Mouse (Mus musculus) splenic B cell, adult 2 months (primary cell): ENCODE measurements around the gene Slc1a3.
A peak's percentile ranks its signal among the peaks of the same experiment; 100 is the strongest.

Source experiments
- DNase-seq: peaks from one replicate; pipeline ENCODE4 v3.0.0-alpha.2; 2011; ENCODE audit warnings: low read depth, low spot score
- H3K27me3 ChIP-seq: 2 replicates; pipeline ENCODE4 v1.6.1; 2012; ENCODE audit warnings: mild to moderate bottlenecking, low read length, moderate library complexity, mixed read lengths; ENCODE audit not compliant: control insufficient read depth, poor library complexity, insufficient read depth, severe bottlenecking
- H3K36me3 ChIP-seq: 2 replicates; pipeline ENCODE4 v1.6.1; 2012; ENCODE audit warnings: mild to moderate bottlenecking, low read length, moderate library complexity, mixed read lengths; ENCODE audit not compliant: control insufficient read depth, poor library complexity, insufficient read depth, severe bottlenecking

Gene Slc1a3

GRCm38 (mm10) chr15:8658086-8658980 lies 52.2 kb downstream of the Slc1a3 start:
- no peaks in the 10 kb centered on the region for H3K36me3 ChIP-seq
- DNase-seq, result no peak

GRCm38 (mm10) chr15:8655251-8655650 lies 55.3 kb downstream of the Slc1a3 start:
- Histone ChIP-seq H3K36me3 (no peaks in the 10 kb centered on the region), H3K27me3 (no peaks in the 10 kb centered on the region)
- DNase-seq, result no peak

More at GRCm38 (mm10) chr15:8658086-8658980, 52.2 kb downstream of the Slc1a3 start:
- no peaks in the 10 kb centered on the region for H3K27me3 ChIP-seq

GRCm38 (mm10) chr15:8652637-8653036 lies 57.9 kb downstream of the Slc1a3 start:
- DNase-seq, result no peak
- no peaks in the 10 kb centered on the region for H3K36me3 ChIP-seq
- no peaks in the 10 kb centered on the region for H3K27me3 ChIP-seq

GRCm38 (mm10) chr15:8643997-8644692 lies 66.4 kb downstream of the Slc1a3 start:
- H3K27me3 ChIP-seq, result no peaks in the 10 kb centered on the region
- H3K36me3 ChIP-seq, result no peaks in the 10 kb centered on the region
- DNase-seq, result no peak

- Histone ChIP-seq H3K27me3 (no peaks in the 10 kb centered on the region), H3K36me3 (no peaks in the 10 kb centered on the region)
- DNase-seq, result no peak
These were observed 70.7 kb downstream of the Slc1a3 start for GRCm38 (mm10) chr15:8639856-8640255.

GRCm38 (mm10) chr15:8638568-8639325 lies 71.8 kb downstream of the Slc1a3 start:
- DNase-seq, result no peak
- no peaks in the 10 kb centered on the region for H3K36me3 ChIP-seq
- H3K27me3 ChIP-seq, result no peaks in the 10 kb centered on the region

- Histone ChIP-seq H3K36me3 (no peaks in the 10 kb centered on the region), H3K27me3 (no peaks in the 10 kb centered on the region)
- DNase-seq, result no peak
These were observed 73.3 kb downstream of the Slc1a3 start for GRCm38 (mm10) chr15:8637283-8637682.

- Histone ChIP-seq H3K27me3 (no peaks in the 10 kb centered on the region), H3K36me3 (no peaks in the 10 kb centered on the region)
- DNase-seq, result no peak
These were observed 74.6 kb downstream of the Slc1a3 start for GRCm38 (mm10) chr15:8635974-8636373.

GRCm38 (mm10) chr15:8634807-8635206 lies 75.8 kb downstream of the Slc1a3 start:
- Histone ChIP-seq H3K36me3 (no peaks in the 10 kb centered on the region), H3K27me3 (no peaks in the 10 kb centered on the region; the same call in 1 of the 2 replicates)
- DNase-seq, result no peak

GRCm38 (mm10) chr15:8634355-8634754 lies 76.2 kb downstream of the Slc1a3 start:
- Histone ChIP-seq H3K27me3 (no peaks in the 10 kb centered on the region; the same call in 1 of the 2 replicates), H3K36me3 (no peaks in the 10 kb centered on the region)
- DNase-seq, result no peak

- Histone ChIP-seq H3K36me3 (no peaks in the 10 kb centered on the region), H3K27me3 (no peaks in the 10 kb centered on the region; the same call in 1 of the 2 replicates)
- DNase-seq, result peak; percentile 72
These were observed 77.2 kb downstream of the Slc1a3 start for GRCm38 (mm10) chr15:8633375-8633774.

- no peak for DNase-seq
- H3K36me3 ChIP-seq, result no peaks in the 10 kb centered on the region
- no peaks in the 10 kb centered on the region; the same call in 1 of the 2 replicates for H3K27me3 ChIP-seq
These were observed 78.2 kb downstream of the Slc1a3 start for GRCm38 (mm10) chr15:8632361-8632760.

- peak; percentile 26 for DNase-seq
- Histone ChIP-seq H3K36me3 (no peaks in the 10 kb centered on the region), H3K27me3 (no peaks in the 10 kb centered on the region; the same call in 1 of the 2 replicates)
These were observed 81.2 kb downstream of the Slc1a3 start for GRCm38 (mm10) chr15:8629317-8629831.

- no peaks in the 10 kb centered on the region; the same call in 1 of the 2 replicates for H3K27me3 ChIP-seq
- H3K36me3 ChIP-seq, result no peaks in the 10 kb centered on the region
- no peak for DNase-seq
These were observed 82.4 kb downstream of the Slc1a3 start for GRCm38 (mm10) chr15:8628150-8628549.
